Mouse (Mus musculus): Measurements from ENCODE around the gene Susd6. TPM values are rescaled to one million over a fixed set of nuclear protein-coding genes. Genes with fewer than 3 reads are reported as not detected.

Susd6 gene
- polyA plus RNA-seq, 1 experiment from 2014 or later, result 12.3 TPM

- Histone ChIP-seq H3K27me3 (no peaks in the 10 kb centered on the region), H3K4me2 (no peak overlapping the region), H3K36me3 (no peaks in the 10 kb centered on the region), H3K9me3 (no peaks in the 10 kb centered on the region), H3K4me3 (no peak overlapping the region), H3K9ac (no peak overlapping the region), H3K27ac (replicated peaks) (no peak overlapping the region; the same call in 1 of the 2 replicates), H3K4me1 (replicated peaks) (peaks cover 35% of the 10 kb centered on the region)
- ATAC-seq (ENCODE audit: low read depth), result no peak
- 84% methylated on average over 1 of the region's 1 CpGs for WGBS
Observed at GRCm38 (mm10) chr12:80846861-80847268, 56.6 kb downstream of the Susd6 start.

DNA sequence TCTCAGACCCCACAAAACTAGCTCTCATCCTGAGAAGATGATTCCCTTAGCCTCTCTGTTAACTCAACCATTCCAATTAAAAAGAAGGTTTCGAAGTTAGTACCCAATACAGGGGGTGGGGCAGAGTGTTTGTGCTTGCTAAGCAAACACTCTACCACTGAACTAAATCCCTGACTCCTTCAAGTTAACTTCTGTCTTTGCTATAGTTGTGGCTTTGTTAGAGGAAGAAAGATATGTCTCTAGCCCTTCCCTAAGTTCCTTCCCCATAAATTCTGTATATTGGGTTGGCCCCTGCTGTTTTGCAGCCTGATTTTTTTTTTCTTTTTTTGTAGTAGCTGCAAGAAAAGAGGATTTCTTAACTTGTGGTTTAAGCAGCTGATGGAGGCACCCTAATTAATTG lies 61.7 kb downstream of the Susd6 start:
- H3K4me3 ChIP-seq, result no peak overlapping the region
- no peak for ATAC-seq (ENCODE audit: low read depth)
- peaks cover 16% of the 10 kb centered on the region for H3K4me1 ChIP-seq (replicated peaks)
- H3K27me3 ChIP-seq, result no peaks in the 10 kb centered on the region
- H3K9ac ChIP-seq, result no peak overlapping the region
- no peak overlapping the region for H3K27ac ChIP-seq (replicated peaks)
- no peak overlapping the region for H3K4me2 ChIP-seq
- WGBS, result 90% methylated on average over 1 of the region's 1 CpGs
- H3K9me3 ChIP-seq, result no peaks in the 10 kb centered on the region
- no peaks in the 10 kb centered on the region for H3K36me3 ChIP-seq

- ATAC-seq (ENCODE audit: low read depth), result no peak
Observed at GRCm38 (mm10) chr12:80853737-80854136, 63.4 kb downstream of the Susd6 start.

DNA sequence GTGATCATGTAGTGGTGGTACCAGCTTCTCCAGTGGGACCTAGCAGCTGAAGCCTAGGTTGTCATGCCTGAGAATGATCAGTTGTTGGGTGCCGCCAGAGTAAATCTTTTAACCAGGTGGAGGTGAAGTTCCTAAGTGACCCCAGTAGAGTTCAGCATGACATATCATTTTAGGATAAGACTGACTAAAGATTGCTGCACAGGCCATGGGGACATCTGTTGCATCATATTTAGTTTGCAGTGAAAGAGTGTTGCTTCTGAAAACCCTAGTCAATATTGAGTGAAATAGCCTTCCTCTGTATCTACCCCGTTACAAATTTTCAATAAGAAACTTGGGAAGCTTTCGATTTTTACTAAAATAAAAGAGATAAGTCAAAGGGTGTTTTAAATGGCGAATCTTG lies 64.4 kb downstream of the Susd6 start:
- no peak overlapping the region for H3K4me2 ChIP-seq
- no peaks in the 10 kb centered on the region for H3K27me3 ChIP-seq
- no peak for ATAC-seq (ENCODE audit: low read depth)
- H3K27ac ChIP-seq (replicated peaks), result no peak overlapping the region
- no peaks in the 10 kb centered on the region for H3K36me3 ChIP-seq
- no peak overlapping the region for H3K4me3 ChIP-seq
- H3K9me3 ChIP-seq, result no peaks in the 10 kb centered on the region
- no peak overlapping the region for H3K9ac ChIP-seq
- H3K4me1 ChIP-seq (replicated peaks), result peaks cover 37% of the 10 kb centered on the region
- 97% methylated on average over 4 of the region's 4 CpGs for WGBS

More at GRCm38 (mm10) chr12:80853737-80854136, 63.4 kb downstream of the Susd6 start:
- Histone ChIP-seq H3K4me3 (no peak overlapping the region), H3K9me3 (no peaks in the 10 kb centered on the region), H3K9ac (no peak overlapping the region), H3K4me1 (replicated peaks) (peaks cover 30% of the 10 kb centered on the region), H3K36me3 (no peaks in the 10 kb centered on the region), H3K4me2 (no peak overlapping the region), H3K27ac (replicated peaks) (no peak overlapping the region; the same call in 1 of the 2 replicates), H3K27me3 (no peaks in the 10 kb centered on the region)
- 73% methylated on average over 3 of the region's 3 CpGs for WGBS

GRCm38 (mm10) chr12:80855100-80855499 lies 64.8 kb downstream of the Susd6 start:
- peak overlapping the region; percentile 25; the same call in 1 of the 2 replicates for H3K27ac ChIP-seq (replicated peaks)
- peaks cover 37% of the 10 kb centered on the region for H3K4me1 ChIP-seq (replicated peaks)
- H3K9ac ChIP-seq, result no peak overlapping the region
- H3K9me3 ChIP-seq, result no peaks in the 10 kb centered on the region
- H3K36me3 ChIP-seq, result no peaks in the 10 kb centered on the region
- WGBS, result 91% methylated on average over 2 of the region's 2 CpGs
- no peak overlapping the region for H3K4me2 ChIP-seq
- no peak for ATAC-seq (ENCODE audit: low read depth)
- H3K4me3 ChIP-seq, result no peak overlapping the region
- H3K27me3 ChIP-seq, result no peaks in the 10 kb centered on the region

- H3K9me3 ChIP-seq, result no peaks in the 10 kb centered on the region
- no peak overlapping the region for H3K4me3 ChIP-seq
- no peaks in the 10 kb centered on the region for H3K36me3 ChIP-seq
- ATAC-seq (ENCODE audit: low read depth), result no peak
- 3% methylated on average over 1 of the region's 1 CpGs for WGBS
- no peak overlapping the region for H3K4me2 ChIP-seq
- H3K27ac ChIP-seq (replicated peaks), result peak overlapping the region; percentile 25; the same call in 1 of the 2 replicates
- no peak overlapping the region for H3K9ac ChIP-seq
- peaks cover 37% of the 10 kb centered on the region for H3K4me1 ChIP-seq (replicated peaks)
- H3K27me3 ChIP-seq, result no peaks in the 10 kb centered on the region
Observed at GRCm38 (mm10) chr12:80855581-80855980, 65.3 kb downstream of the Susd6 start.

DNA sequence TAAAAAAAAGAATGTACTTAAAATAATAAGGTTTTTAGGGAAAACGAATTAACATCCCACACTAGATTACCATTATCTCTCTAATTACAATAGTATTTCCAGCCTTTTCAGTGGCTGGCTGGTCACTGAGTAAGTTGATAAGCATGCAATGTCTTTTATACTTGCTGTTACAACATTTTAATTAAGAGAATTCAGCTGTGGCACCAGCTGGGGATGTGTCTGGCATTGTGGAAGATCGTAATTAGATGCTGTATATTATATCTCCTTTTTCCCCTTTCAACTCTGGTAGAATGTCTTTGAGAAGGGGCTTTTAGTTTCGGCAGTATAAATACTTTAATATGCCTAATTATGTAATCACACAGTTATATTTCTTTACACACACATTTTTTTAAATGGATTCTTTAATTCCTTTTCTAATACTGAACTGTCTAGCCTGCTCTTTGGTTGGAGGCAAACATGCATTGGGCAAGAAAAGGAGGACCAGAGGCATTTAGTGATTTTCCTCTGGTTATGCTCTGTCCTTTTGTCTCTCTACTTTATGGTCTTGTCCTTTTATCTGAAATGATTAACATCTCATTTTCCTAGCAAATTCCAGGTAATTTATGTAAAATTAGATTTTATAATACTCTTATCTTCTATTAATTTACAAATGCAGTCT lies 67.5 kb downstream of the Susd6 start:
- Histone ChIP-seq H3K4me2 (no peak overlapping the region), H3K4me3 (no peak overlapping the region), H3K9ac (no peak overlapping the region), H3K27ac (replicated peaks) (peak overlapping the region; percentile 78), H3K9me3 (no peaks in the 10 kb centered on the region), H3K4me1 (replicated peaks) (peaks cover 46% of the 10 kb centered on the region), H3K27me3 (no peaks in the 10 kb centered on the region), H3K36me3 (no peaks in the 10 kb centered on the region)
- 27% methylated on average over 3 of the region's 3 CpGs for WGBS
- ATAC-seq (ENCODE audit: low read depth), result peak; percentile 85

DNA sequence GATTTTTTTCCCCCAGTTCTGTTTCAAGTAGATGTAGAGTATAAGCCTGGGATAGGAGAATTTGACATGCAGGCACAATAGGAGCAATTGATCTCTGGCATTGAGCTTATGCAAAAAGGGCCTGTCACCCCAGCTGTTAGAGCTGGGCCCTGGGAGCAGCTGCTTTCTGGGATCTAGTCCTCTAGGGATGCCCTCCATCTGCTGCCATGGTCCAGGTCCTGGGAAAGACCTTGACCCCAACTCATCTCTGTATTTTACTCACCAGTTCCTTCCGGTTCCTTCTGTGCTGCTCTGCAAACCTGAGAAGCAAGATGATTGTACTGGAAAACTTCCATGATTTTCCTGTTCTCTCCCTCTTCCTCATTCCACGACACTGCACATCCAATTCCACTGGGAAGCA lies 68.0 kb downstream of the Susd6 start:
- Histone ChIP-seq H3K27me3 (no peaks in the 10 kb centered on the region), H3K4me3 (no peak overlapping the region), H3K9ac (no peak overlapping the region), H3K9me3 (no peaks in the 10 kb centered on the region), H3K4me2 (no peak overlapping the region), H3K4me1 (replicated peaks) (peaks cover 51% of the 10 kb centered on the region), H3K27ac (replicated peaks) (peak overlapping the region; percentile 78), H3K36me3 (no peaks in the 10 kb centered on the region)
- 19% methylated on average over 2 of the region's 2 CpGs for WGBS
- ATAC-seq (ENCODE audit: low read depth), result peak; percentile 54; the same call in 1 of the 2 replicates

- Histone ChIP-seq H3K9ac (no peak overlapping the region), H3K4me2 (no peak overlapping the region), H3K4me3 (no peak overlapping the region), H3K36me3 (no peaks in the 10 kb centered on the region), H3K4me1 (replicated peaks) (peaks cover 49% of the 10 kb centered on the region), H3K9me3 (no peaks in the 10 kb centered on the region), H3K27ac (replicated peaks) (peak overlapping the region; percentile 46; the same call in 1 of the 2 replicates), H3K27me3 (no peaks in the 10 kb centered on the region)
- ATAC-seq (ENCODE audit: low read depth), result no peak
- WGBS, result 9% methylated on average over 1 of the region's 1 CpGs
Observed at GRCm38 (mm10) chr12:80861916-80862315, 71.6 kb downstream of the Susd6 start.

DNA sequence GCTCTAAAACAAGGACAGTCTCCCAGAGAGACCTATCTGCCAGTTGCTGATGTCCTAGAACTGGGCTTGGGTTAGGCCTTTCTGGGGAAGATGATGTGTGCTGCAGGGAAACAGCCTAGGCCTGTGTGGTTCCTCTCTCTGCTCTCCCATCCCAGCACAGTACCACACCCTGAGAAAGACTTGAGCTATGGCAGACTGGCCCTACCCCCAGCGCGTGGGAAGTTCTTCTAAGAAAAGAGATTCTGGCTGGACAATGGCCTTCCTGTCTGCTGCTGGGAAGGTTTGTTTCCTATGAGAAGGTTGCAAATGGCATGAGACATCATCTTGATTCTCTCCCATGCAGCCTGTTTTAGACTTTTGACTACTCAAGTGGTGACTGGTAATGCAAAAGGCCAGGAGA lies 73.1 kb downstream of the Susd6 start:
- no peaks in the 10 kb centered on the region for H3K9me3 ChIP-seq
- H3K27ac ChIP-seq (replicated peaks), result no peak overlapping the region
- H3K4me1 ChIP-seq (replicated peaks), result peaks cover 36% of the 10 kb centered on the region
- 72% methylated on average over 2 of the region's 2 CpGs for WGBS
- no peak overlapping the region for H3K4me2 ChIP-seq
- H3K9ac ChIP-seq, result no peak overlapping the region
- H3K27me3 ChIP-seq, result no peaks in the 10 kb centered on the region
- H3K36me3 ChIP-seq, result no peaks in the 10 kb centered on the region
- H3K4me3 ChIP-seq, result no peak overlapping the region
- ATAC-seq (ENCODE audit: low read depth), result no peak

DNA sequence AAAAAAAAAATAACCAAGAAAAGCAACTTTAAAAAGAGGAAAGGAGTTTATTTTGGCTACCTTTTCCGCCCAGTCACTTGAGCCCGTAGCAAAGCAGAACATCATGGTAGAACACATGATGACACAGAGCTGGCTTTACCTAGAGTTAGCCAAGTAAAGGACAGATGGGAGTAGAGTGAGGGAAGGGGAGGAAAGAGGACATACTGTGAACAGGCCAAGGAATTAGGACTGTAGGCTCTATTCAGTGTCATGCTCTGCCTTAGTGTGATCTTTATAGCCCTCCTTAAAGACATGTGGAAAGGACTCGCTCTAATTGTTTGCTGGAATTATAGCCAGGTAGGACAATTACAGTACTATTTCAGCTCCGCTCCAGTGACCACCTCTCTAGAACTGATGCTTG lies 74.9 kb downstream of the Susd6 start:
- peaks cover 26% of the 10 kb centered on the region for H3K4me1 ChIP-seq (replicated peaks)
- no peak for ATAC-seq (ENCODE audit: low read depth)

DNA sequence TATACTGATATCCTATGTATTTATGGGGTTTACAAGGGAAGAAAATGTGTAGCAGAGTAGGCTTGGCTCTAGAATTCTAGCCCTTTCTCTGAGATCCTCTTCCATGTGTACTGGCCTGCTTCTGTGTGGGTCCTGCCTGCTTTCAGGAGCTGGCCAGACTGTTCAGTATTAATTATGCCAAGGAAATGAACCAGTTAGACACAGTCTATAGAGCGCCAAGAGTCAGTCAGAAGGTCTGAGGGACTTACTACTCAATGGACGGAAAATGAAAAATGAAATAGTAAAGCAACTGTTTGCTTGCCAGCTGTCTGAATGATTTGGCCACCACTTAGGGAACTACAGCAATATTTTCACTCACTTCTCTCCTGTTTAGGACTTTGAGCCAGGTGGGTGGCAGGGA lies 75.7 kb downstream of the Susd6 start:
- Histone ChIP-seq H3K27ac (replicated peaks) (no peak overlapping the region), H3K4me3 (no peak overlapping the region), H3K36me3 (peaks cover 18% of the 10 kb centered on the region), H3K27me3 (no peaks in the 10 kb centered on the region), H3K4me2 (no peak overlapping the region), H3K4me1 (replicated peaks) (peaks cover 26% of the 10 kb centered on the region), H3K9me3 (no peaks in the 10 kb centered on the region), H3K9ac (no peak overlapping the region)
- 84% methylated on average over 2 of the region's 2 CpGs for WGBS
- ATAC-seq (ENCODE audit: low read depth), result no peak

More for the DNA sequence above, 74.9 kb downstream of the Susd6 start:
- Histone ChIP-seq H3K27ac (replicated peaks) (no peak overlapping the region), H3K9ac (no peak overlapping the region), H3K4me3 (no peak overlapping the region), H3K9me3 (no peaks in the 10 kb centered on the region), H3K4me2 (no peak overlapping the region), H3K27me3 (no peaks in the 10 kb centered on the region), H3K36me3 (peaks cover 10% of the 10 kb centered on the region)
- WGBS, result 83% methylated on average over 4 of the region's 4 CpGs

DNA sequence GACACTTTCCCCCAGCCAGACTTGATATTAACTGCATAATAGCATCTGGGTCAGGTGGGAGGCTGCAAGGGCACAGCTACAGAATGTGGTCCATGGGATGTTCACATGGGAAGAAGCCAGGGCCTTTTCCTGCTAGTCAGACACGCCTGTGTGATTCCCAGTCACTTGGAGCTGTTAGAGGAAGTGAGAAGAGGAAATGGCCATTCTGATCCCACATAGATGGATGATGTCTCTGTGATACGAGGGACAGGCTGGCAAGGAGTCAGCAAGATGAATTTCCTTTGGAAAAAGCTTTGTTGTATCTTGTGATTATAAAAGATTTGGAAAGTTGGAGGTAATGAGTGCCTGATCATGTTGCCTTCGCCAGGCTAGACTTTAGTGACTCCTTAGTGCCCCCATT lies 76.8 kb downstream of the Susd6 start:
- H3K9ac ChIP-seq, result no peak overlapping the region
- H3K9me3 ChIP-seq, result no peaks in the 10 kb centered on the region
- WGBS, result 84% methylated on average over 3 of the region's 3 CpGs
- H3K36me3 ChIP-seq, result peaks cover 18% of the 10 kb centered on the region
- no peak overlapping the region for H3K4me2 ChIP-seq
- H3K4me3 ChIP-seq, result no peak overlapping the region
- no peaks in the 10 kb centered on the region for H3K27me3 ChIP-seq
- ATAC-seq (ENCODE audit: low read depth), result no peak
- H3K4me1 ChIP-seq (replicated peaks), result peaks cover 18% of the 10 kb centered on the region
- no peak overlapping the region for H3K27ac ChIP-seq (replicated peaks)

All from neural tube, embryonic 13.5 days (tissue).